Mouse (Mus musculus): ENCODE results near the gene Fam114a2.
"Not testable (repeated sequence)": the region's sequence is repeated elsewhere in the genome, so short reads cannot be mapped to it uniquely, and the experiment has no call there.

Gene Fam114a2

GRCm38 (mm10) chr11:57518091-57518750, at the start of gene Fam114a2, which contains the start of gene Mfap3:
TSS of gene Fam114a2 (minus strand) at chr11:57518617.
TSS of gene Mfap3 (plus strand) at chr11:57518664.
- peak; percentile 67 to 89 for DNase-seq (ENCODE audit: low spot score in 2 of 2)

DNA sequence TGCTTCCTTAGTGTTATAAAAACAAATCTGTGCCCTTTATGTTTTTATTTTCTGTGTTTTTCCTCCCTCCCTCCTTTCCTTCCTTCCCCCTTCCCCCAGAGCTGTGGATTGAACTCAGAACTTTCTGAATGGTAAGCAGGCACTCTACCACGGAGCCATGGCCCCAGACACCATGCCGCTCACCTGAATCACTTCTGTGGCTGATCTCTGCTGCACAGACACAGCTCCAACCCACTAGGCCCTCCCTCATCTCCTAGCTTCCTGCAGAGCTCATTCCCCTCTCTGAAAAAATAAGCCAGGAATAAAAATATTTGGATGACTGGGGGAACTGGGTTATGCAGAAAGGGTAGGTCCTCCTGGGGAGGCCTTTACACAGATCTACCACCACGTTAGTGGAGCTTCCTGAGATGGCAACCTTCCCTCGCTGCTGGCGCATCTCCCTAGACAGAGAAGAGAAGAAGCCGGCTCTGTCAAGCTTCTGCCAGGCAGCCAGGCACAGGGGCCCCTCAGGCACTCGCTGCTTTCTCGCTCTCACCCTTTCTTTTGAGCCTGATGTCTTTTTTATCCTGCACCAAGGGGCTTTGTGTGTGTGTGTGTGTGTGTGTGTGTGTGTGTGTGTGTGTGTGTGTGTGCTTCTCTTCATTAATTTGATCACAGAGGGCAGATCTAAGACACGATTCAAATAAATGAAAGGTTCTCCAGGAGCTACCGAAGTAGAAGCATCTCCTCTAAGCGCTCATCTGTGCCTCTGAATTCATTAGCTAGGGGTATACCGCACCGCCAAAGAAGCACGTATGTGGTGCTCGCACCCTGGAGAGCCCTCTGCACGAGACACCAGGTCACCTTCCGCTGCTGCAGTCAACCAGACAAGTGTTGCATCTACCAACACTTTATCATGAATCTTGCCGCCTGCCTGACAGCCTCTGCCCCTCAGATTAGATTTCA, 47.9 kb upstream of the Fam114a2 start:
- no peak for DNase-seq (ENCODE audit: low spot score in 2 of 2)

DNA sequence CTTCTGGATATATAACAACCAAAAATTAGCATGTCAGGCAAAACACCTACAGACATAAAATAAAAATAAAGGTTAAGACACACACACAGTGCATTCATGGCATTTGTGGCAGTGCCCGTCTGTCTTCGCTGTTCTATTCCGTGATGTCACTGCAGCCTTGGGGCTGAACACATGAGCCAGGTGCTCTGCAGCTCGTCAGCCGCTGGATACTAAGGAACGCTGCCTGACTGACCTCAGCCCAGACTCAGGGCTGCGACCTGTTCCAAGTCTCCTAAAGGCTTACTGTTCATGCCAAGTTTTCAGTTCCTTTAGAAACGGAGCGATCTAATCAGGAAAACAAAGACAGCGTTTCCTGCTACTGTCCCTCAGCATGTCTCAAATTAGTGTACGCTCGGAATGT, 46.1 kb upstream of the Fam114a2 start:
- DNase-seq (ENCODE audit: low spot score in 2 of 2) = no peak

DNA sequence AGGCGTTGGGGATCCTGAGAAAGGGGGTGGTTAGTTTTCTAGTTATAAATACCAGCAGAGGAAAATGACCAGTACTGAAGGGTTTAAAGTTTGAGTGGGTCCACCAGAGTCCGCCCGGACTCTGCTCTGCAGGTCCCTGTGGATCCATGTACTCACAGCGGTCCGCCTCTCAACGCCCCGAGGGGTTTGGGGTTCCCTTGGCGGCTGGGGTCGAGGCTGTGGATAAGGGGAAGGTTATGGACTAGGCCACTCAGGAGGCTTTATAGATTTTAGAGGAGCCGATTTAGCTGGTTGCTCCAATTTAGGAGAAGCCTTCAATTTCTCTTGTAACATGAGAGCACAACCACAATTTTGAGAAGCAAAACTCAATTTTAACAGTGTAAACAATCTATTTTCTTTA, 39.5 kb upstream of the Fam114a2 start:
- DNase-seq (ENCODE audit: low spot score in 2 of 2) = not testable (repeated sequence)

DNA sequence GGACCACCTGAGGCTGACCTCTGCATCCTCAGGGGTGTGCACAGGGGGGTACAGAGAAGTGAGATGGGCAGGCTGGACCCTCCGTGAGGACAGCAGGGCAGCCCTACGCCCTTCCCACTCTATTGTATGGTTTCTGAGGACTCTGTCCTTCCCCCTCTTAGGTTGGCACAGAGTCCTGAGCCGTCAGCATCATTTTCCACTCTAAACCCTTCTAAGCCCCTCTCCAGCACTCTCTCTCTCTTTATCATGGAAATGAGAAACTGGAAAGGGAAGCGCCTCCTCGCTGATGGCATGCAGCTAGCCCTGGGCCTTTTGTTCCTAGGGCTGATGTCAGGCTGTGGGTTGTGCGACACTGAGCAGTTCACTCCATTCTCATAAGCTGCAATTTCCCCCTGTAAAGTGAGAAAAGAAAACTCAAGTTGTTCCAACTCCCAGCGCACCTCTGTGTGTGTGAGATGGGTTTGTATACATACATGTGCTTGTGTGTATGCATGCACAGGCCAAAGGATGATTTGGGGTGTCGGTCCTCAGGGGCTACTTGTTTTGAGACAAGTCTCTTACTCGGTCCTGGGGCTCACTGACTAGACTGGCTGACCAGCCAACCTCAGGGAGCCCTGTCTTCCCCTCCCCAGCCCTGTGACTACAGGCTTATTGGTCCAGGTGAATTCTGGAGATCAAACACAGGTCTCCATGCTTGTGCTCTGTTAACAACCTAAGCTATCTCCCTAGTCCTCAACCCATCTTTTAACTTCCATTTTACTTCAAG, 34.8 kb upstream of the Fam114a2 start:
- DNase-seq (ENCODE audit: low spot score in 2 of 2) = no peak

GRCm38 (mm10) chr11:57551016-57551415, 32.6 kb upstream of the Fam114a2 start:
- no peak for DNase-seq (ENCODE audit: low spot score in 2 of 2)

DNA sequence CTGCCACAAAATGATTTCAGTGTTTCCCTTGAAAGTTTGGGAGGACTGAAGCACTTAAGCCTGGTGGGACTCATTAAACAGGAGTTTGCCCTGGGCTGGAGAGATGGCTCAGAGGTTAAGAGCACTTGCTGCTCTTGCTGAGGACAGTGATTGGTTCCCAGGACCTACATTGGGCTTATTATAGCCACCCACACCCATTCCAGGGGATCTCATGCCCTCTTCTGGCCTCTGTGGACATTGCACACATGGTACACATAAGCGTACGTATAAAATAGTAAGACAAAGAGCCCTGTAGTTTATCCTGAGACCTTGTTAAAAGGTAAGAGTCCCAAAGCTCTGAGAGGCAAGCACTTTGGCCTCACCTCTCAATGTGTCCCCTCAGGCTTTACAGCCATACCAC, 31.8 kb upstream of the Fam114a2 start:
- no peak for DNase-seq (ENCODE audit: low spot score in 2 of 2)

GRCm38 (mm10) chr11:57548618-57549550, 30.5 kb upstream of the Fam114a2 start:
- peak; percentile 27 to 83 for DNase-seq (ENCODE audit: low spot score in 2 of 2)

GRCm38 (mm10) chr11:57540681-57541080, 22.3 kb upstream of the Fam114a2 start:
- no peak for DNase-seq (ENCODE audit: low spot score in 2 of 2)

DNA sequence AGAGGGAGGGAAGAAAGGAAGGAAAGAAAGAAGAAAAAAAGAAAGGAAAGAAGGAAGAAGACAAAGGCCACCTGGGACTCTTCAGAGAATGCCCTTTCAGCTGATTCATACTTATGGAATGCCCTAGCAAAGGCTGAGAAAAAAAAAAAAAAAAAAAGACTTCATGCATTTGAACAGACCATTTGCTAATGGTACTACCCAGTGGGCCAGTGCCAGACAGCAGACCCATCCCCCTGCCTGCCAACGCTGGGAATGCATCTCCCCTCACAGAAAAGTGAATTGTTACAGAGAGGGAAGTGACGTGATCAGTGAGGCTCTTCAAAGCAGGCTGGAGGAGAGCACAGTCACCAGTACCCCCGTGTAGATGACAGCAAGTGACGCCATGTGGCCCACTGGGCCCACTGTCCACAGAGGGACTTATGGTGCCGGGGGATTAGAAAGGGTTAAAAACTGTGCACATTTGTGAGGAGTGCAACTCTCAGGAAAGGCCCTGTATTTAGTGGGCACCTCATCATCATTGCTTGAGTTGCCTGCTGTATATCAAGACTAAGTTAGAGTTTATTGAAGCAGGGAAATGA, 21.5 kb upstream of the Fam114a2 start:
- DNase-seq (ENCODE audit: low spot score in 2 of 2) = no peak

DNA sequence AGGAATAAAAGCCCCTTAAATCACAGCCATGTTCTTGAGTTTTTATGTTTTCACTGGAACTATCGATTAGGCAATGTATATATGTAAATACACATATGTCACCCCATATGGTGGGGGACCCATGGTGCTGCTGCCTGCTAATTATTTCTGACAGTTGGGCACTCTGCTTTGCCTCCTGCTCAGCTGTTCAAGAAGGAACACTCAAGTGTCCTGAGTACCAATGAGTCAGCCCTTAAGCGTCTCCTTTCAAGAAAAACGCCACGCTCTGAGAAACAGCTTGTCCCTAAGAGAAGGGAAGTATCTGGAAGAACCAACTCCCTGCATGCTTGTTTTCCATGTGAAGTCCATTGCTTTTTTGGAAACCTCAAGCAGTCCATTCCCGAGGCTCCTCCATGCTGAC, 17.5 kb upstream of the Fam114a2 start:
- no peak for DNase-seq (ENCODE audit: low spot score in 2 of 2)

DNA sequence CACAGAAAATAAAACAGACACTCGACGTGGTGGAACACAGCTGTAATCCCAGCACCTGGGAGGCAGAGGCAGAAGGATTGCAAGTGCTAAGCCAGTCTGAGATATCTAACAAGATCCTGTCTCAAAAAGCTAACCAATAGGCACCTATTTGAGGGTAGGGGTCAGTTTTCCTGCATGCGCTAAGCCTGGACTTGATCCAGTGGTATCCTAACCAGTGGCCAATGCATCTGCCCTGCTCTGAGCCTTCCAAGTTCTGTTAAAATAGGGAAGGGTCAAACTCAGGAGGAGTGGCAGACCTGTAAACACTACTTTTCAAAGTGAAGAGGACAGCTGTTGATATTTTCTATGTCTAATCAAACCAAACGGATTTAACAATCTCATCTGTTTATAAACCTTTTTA, 13.9 kb upstream of the Fam114a2 start:
- DNase-seq (ENCODE audit: low spot score in 2 of 2) = no peak

- no peak for DNase-seq (ENCODE audit: low spot score in 2 of 2)
Measured at GRCm38 (mm10) chr11:57531300-57531950, 13.0 kb upstream of the Fam114a2 start.

DNA sequence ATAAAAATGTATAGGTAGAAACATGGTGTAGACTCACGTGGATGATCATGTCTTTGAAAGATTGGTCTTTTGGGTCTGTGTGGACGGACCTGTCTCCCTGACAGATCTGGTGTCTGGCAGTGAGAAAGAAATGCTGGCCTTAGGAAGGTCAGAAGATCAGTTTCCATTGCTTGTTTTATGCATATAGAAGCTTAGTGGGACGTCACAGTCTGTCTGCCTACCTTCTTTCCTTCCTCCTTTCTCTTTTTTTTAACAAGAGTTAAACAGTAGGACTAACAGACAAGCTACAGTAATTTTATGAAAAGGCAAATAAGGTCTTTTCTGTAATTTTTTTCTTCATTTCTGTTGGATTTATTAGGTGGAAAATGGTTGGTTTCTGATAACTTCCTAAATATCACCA, 10.7 kb upstream of the Fam114a2 start:
- DNase-seq (ENCODE audit: low spot score in 2 of 2) = no peak

- no peak for DNase-seq (ENCODE audit: low spot score in 2 of 2)
Measured at GRCm38 (mm10) chr11:57527506-57527905, 9.1 kb upstream of the Fam114a2 start.

DNA sequence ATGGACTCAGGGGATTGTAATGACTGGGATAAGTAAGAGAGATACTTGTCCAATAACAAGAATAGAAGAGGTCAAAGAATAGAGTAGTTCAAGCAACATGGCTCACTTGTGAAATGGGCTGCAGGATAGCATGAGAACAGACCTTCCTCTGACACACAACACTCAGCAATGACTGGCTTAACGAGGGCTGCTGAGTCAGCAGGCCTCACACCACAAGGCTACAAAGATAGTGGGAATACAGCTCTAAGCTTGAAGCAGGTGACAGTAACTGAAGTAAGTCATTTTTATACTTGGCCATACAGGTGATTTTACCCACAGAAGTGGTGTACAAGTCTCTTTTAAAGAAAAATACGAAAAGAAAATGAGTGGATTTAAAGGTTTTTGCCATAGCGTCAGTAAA, 7.5 kb upstream of the Fam114a2 start:
- DNase-seq (ENCODE audit: low spot score in 2 of 2) = no peak

- DNase-seq (ENCODE audit: low spot score in 2 of 2) = no peak
Measured at GRCm38 (mm10) chr11:57524597-57524996, 6.2 kb upstream of the Fam114a2 start.

DNA sequence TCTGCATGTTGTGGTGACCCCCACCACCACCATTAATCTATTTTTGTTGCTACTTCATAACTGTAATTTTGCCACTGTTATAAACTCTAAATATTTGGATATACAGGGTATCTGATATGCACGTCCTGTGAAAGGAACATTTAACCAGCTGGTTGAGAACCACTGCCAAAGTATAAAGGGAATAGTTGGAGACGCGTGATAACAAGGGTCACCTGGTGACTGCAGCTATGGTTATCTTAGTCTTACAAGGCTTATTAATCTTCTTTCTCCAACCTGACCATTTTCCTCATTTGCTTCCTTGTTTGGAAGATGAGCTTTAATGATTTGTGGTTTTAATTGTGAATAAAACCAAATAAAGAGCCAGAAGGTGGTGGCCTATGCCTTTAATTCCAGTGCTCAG, 5.0 kb upstream of the Fam114a2 start:
- DNase-seq (ENCODE audit: low spot score in 2 of 2) = no peak

GRCm38 (mm10) chr11:57522046-57522445, 3.6 kb upstream of the Fam114a2 start:
- peak; percentile 28 to 65 for DNase-seq (ENCODE audit: low spot score in 2 of 2)

- no peak for DNase-seq (ENCODE audit: low spot score in 2 of 2)
Measured at GRCm38 (mm10) chr11:57521206-57521605, 2.8 kb upstream of the Fam114a2 start.
